Mouse (Mus musculus): ENCODE data around the gene Adamts1. TPM values are rescaled to one million over a fixed set of nuclear protein-coding genes. Genes with fewer than 3 reads are reported as not detected.

Adamts1 gene
- polyA plus RNA-seq, 1 experiment from 2014 or later: 20.1 TPM

- Histone ChIP-seq H3K4me3 (ENCODE audit: low read depth, low read length) (no peak overlapping the region), H3K9ac (replicated peaks; ENCODE audit: low read depth, low read length) (no peak overlapping the region), H3K4me1 (ENCODE audit: control insufficient read depth, insufficient read depth, low read length) (0 out of 2 replicates have a peak, but pooled peaks cover 3% of the 10 kb centered on the region), H3K27ac (ENCODE audit: low read length) (no peak overlapping the region), H3K4me2 (replicated peaks; ENCODE audit: low read depth, low read length) (no peak overlapping the region), H3K36me3 (ENCODE audit: control insufficient read depth, insufficient read depth, low read length) (no peaks in the 10 kb centered on the region), H3K9me3 (ENCODE audit: control insufficient read depth, low read depth, low read length) (no peaks in the 10 kb centered on the region), H3K27me3 (ENCODE audit: control insufficient read depth, insufficient read depth, low read length) (no peaks in the 10 kb centered on the region)
- 76% methylated on average over 7 of the region's 7 CpGs for WGBS
- ATAC-seq (ENCODE audit: insufficient number of reproducible peaks, insufficient read depth, low FRiP score, low read depth): no peak
Observed at GRCm38 (mm10) chr16:85760961-85761580, 41.8 kb downstream of the Adamts1 start.

GRCm38 (mm10) chr16:85756101-85756819, 46.7 kb downstream of the Adamts1 start:
- WGBS: 26% methylated on average over 14 of the region's 14 CpGs
- Histone ChIP-seq H3K4me1 (ENCODE audit: control insufficient read depth, insufficient read depth, low read length) (peaks cover 10% of the 10 kb centered on the region; the same call in 1 of the 2 replicates), H3K36me3 (ENCODE audit: control insufficient read depth, insufficient read depth, low read length) (no peaks in the 10 kb centered on the region), H3K9ac (replicated peaks; ENCODE audit: low read depth, low read length) (no peak overlapping the region), H3K27me3 (ENCODE audit: control insufficient read depth, insufficient read depth, low read length) (no peaks in the 10 kb centered on the region), H3K27ac (ENCODE audit: low read length) (peak overlapping the region; percentile 59), H3K4me3 (ENCODE audit: low read depth, low read length) (no peak overlapping the region), H3K9me3 (ENCODE audit: control insufficient read depth, low read depth, low read length) (no peaks in the 10 kb centered on the region), H3K4me2 (replicated peaks; ENCODE audit: low read depth, low read length) (no peak overlapping the region)
- peak; percentile 90; the same call in 1 of the 2 replicates for ATAC-seq (ENCODE audit: insufficient number of reproducible peaks, insufficient read depth, low FRiP score, low read depth)

GRCm38 (mm10) chr16:85749335-85749734, 53.6 kb downstream of the Adamts1 start:
- Histone ChIP-seq H3K36me3 (ENCODE audit: control insufficient read depth, insufficient read depth, low read length) (no peaks in the 10 kb centered on the region), H3K4me1 (ENCODE audit: control insufficient read depth, insufficient read depth, low read length) (no peaks in the 10 kb centered on the region)

GRCm38 (mm10) chr16:85747589-85748360, 55.1 kb downstream of the Adamts1 start:
- no peaks in the 10 kb centered on the region for H3K27me3 ChIP-seq (ENCODE audit: control insufficient read depth, insufficient read depth, low read length)

More at GRCm38 (mm10) chr16:85749335-85749734, 53.6 kb downstream of the Adamts1 start:
- H3K9ac ChIP-seq (replicated peaks; ENCODE audit: low read depth, low read length): no peak overlapping the region
- ATAC-seq (ENCODE audit: insufficient number of reproducible peaks, insufficient read depth, low FRiP score, low read depth): no peak
- WGBS: 90% methylated on average over 6 of the region's 6 CpGs
- no peaks in the 10 kb centered on the region for H3K27me3 ChIP-seq (ENCODE audit: control insufficient read depth, insufficient read depth, low read length)
- H3K27ac ChIP-seq (ENCODE audit: low read length): no peak overlapping the region
- no peak overlapping the region for H3K4me3 ChIP-seq (ENCODE audit: low read depth, low read length)
- no peak overlapping the region for H3K4me2 ChIP-seq (replicated peaks; ENCODE audit: low read depth, low read length)
- no peaks in the 10 kb centered on the region for H3K9me3 ChIP-seq (ENCODE audit: control insufficient read depth, low read depth, low read length)

GRCm38 (mm10) chr16:85746386-85746785, 56.5 kb downstream of the Adamts1 start:
- no peaks in the 10 kb centered on the region for H3K9me3 ChIP-seq (ENCODE audit: control insufficient read depth, low read depth, low read length)
- H3K9ac ChIP-seq (replicated peaks; ENCODE audit: low read depth, low read length): no peak overlapping the region
- ATAC-seq (ENCODE audit: insufficient number of reproducible peaks, insufficient read depth, low FRiP score, low read depth): no peak
- H3K27me3 ChIP-seq (ENCODE audit: control insufficient read depth, insufficient read depth, low read length): no peaks in the 10 kb centered on the region
- H3K4me3 ChIP-seq (ENCODE audit: low read depth, low read length): no peak overlapping the region
- H3K27ac ChIP-seq (ENCODE audit: low read length): no peak overlapping the region
- WGBS: 78% methylated on average over 3 of the region's 3 CpGs
- no peak overlapping the region for H3K4me2 ChIP-seq (replicated peaks; ENCODE audit: low read depth, low read length)
- no peaks in the 10 kb centered on the region for H3K36me3 ChIP-seq (ENCODE audit: control insufficient read depth, insufficient read depth, low read length)
- H3K4me1 ChIP-seq (ENCODE audit: control insufficient read depth, insufficient read depth, low read length): no peaks in the 10 kb centered on the region

More at GRCm38 (mm10) chr16:85747589-85748360, 55.1 kb downstream of the Adamts1 start:
- Histone ChIP-seq H3K4me3 (ENCODE audit: low read depth, low read length) (no peak overlapping the region), H3K4me2 (replicated peaks; ENCODE audit: low read depth, low read length) (peak overlapping the region; percentile 28), H3K36me3 (ENCODE audit: control insufficient read depth, insufficient read depth, low read length) (no peaks in the 10 kb centered on the region), H3K9me3 (ENCODE audit: control insufficient read depth, low read depth, low read length) (no peaks in the 10 kb centered on the region), H3K4me1 (ENCODE audit: control insufficient read depth, insufficient read depth, low read length) (no peaks in the 10 kb centered on the region), H3K9ac (replicated peaks; ENCODE audit: low read depth, low read length) (no peak overlapping the region), H3K27ac (ENCODE audit: low read length) (0 out of 2 replicates have a peak overlapping the region, but pooled peaks have one; percentile 28)
- peak; percentile 72; the same call in 1 of the 2 replicates for ATAC-seq (ENCODE audit: insufficient number of reproducible peaks, insufficient read depth, low FRiP score, low read depth)
- WGBS: 18% methylated on average over 16 of the region's 16 CpGs

Other genes starting within 250 kb of the Adamts1 start
- gene Cyyr1, start 249.7 kb downstream of the Adamts1 start, polyA plus RNA-seq (2014; fragmentation: Nextera tagmentation; extraction: Ambion mirVana): 5.7 and 6.6 TPM in 2 replicates
- 2.9 and 3.4 TPM in 2 replicates for gene Adamts5, start 98.7 kb upstream of the Adamts1 start, polyA plus RNA-seq (2014; fragmentation: Nextera tagmentation; extraction: Ambion mirVana)

Measured in stomach, embryonic 14.5 days (tissue).